Mouse (Mus musculus) stomach, postnatal 0 days (tissue): ENCODE measurements around the gene Zmpste24.

Experiments used
- CTCF ChIP-seq: IDR thresholded peaks from 2 replicates; pipeline ENCODE4 v1.5.1; 2016; ENCODE audit warnings: antibody characterized with exemption, low read depth, mild to moderate bottlenecking, moderate library complexity
- EP300 ChIP-seq: optimal IDR thresholded peaks from 2 replicates; pipeline ENCODE3; 2016; ENCODE audit warnings: antibody characterized with exemption

DNA sequence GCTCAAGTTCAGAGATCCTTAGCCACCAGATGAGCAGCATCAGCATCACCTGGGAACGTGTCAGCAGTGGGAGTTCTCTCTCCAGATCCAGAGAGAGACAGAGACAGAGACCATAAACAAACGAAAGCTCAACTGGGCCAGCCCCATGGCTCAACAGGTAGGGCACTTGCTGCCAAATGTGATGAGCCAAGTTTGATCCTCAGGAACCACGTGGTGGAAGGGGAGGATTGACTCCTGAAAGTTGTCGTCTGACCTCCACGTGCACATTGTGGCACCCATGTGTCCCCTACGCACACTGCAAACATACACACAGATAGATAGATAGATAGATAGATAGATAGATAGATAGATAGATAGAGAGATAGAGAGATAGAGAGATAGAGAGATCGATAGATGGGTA, 74.6 kb downstream of the Zmpste24 start:
- TF ChIP-seq CTCF (no peak), EP300 (no peak)
